Mouse (Mus musculus): ENCODE measurements around the gene Tmem229b.

GRCm38 (mm10) chr12:78923539-78924189 lies 83.8 kb downstream of the Tmem229b start:
- TF ChIP-seq POLR2A (IDR thresholded peaks at IDR 0.05; ENCODE audit: insufficient read depth, low read length) = no peak
- TF ChIP-seq EP300 (IDR thresholded peaks at IDR 0.05; ENCODE audit: insufficient read depth, low read depth, low read length) = no peak
- TF ChIP-seq CTCF (IDR thresholded peaks at IDR 0.05; ENCODE audit: low read depth, low read length) = no peak

Data from ES-Bruce4 (cell line).